Mouse (Mus musculus): ENCODE measurements at regions not wholly inside any gene's neighbourhood (a gene's known extent, or its start where the extent isn't known, plus 50 kb on each side); places are given as distances from the start of the nearest gene placed in this dataset.
"Not testable (repeated sequence)": the region's sequence is repeated elsewhere in the genome, so short reads cannot be mapped to it uniquely, and the experiment has no call there.

- DNase-seq (ENCODE audit: extremely low read depth, low read depth, low spot score): no peak
Measured at GRCm38 (mm10) chrX:77307374-77307773, 203.4 kb upstream of the Tbl1x start.

- DNase-seq (ENCODE audit: extremely low read depth, low read depth, low spot score): no peak
Measured at GRCm38 (mm10) chrX:77314384-77314783, 196.4 kb upstream of the Tbl1x start.

- no peak for DNase-seq (ENCODE audit: extremely low read depth, low read depth, low spot score)
Measured at GRCm38 (mm10) chrX:77323644-77324043, 187.2 kb upstream of the Tbl1x start.

GRCm38 (mm10) chrX:77353181-77353580, 157.6 kb upstream of the Tbl1x start:
- no peak for DNase-seq (ENCODE audit: extremely low read depth, low read depth, low spot score)

- DNase-seq (ENCODE audit: extremely low read depth, low read depth, low spot score): no peak
Measured at GRCm38 (mm10) chrX:77360551-77360950, 150.3 kb upstream of the Tbl1x start.

- no peak for DNase-seq (ENCODE audit: extremely low read depth, low read depth, low spot score)
Measured at GRCm38 (mm10) chrX:77361106-77361505, 149.7 kb upstream of the Tbl1x start.

GRCm38 (mm10) chrX:77363657-77364056, 147.2 kb upstream of the Tbl1x start:
- no peak for DNase-seq (ENCODE audit: extremely low read depth, low read depth, low spot score)

- no peak for DNase-seq (ENCODE audit: extremely low read depth, low read depth, low spot score)
Measured at GRCm38 (mm10) chrX:77367351-77367750, 143.5 kb upstream of the Tbl1x start.

GRCm38 (mm10) chrX:77387271-77387670, 123.5 kb upstream of the Tbl1x start:
- no peak for DNase-seq (ENCODE audit: extremely low read depth, low read depth, low spot score)

- DNase-seq (ENCODE audit: extremely low read depth, low read depth, low spot score): no peak
Measured at GRCm38 (mm10) chrX:77391760-77392446, 118.9 kb upstream of the Tbl1x start.

- DNase-seq (ENCODE audit: extremely low read depth, low read depth, low spot score): no peak
Measured at GRCm38 (mm10) chrX:77406896-77407295, 103.9 kb upstream of the Tbl1x start.

GRCm38 (mm10) chrX:77407925-77408324, 102.9 kb upstream of the Tbl1x start:
- DNase-seq (ENCODE audit: extremely low read depth, low read depth, low spot score): no peak

GRCm38 (mm10) chrX:77409370-77409769, 101.4 kb upstream of the Tbl1x start:
- DNase-seq (ENCODE audit: extremely low read depth, low read depth, low spot score): peak; percentile 50

- DNase-seq (ENCODE audit: extremely low read depth, low read depth, low spot score): no peak
Measured at GRCm38 (mm10) chrX:77410812-77411211, 100.0 kb upstream of the Tbl1x start.

- no peak for DNase-seq (ENCODE audit: extremely low read depth, low read depth, low spot score)
Measured at GRCm38 (mm10) chrX:77414156-77414555, 96.7 kb upstream of the Tbl1x start.

GRCm38 (mm10) chrX:77417766-77418165, 93.0 kb upstream of the Tbl1x start:
- DNase-seq (ENCODE audit: extremely low read depth, low read depth, low spot score): no peak

- DNase-seq (ENCODE audit: extremely low read depth, low read depth, low spot score): no peak
Measured at GRCm38 (mm10) chrX:77422206-77422605, 88.6 kb upstream of the Tbl1x start.

GRCm38 (mm10) chrX:77424792-77425727, 85.8 kb upstream of the Tbl1x start:
- no peak for DNase-seq (ENCODE audit: extremely low read depth, low read depth, low spot score)

- DNase-seq (ENCODE audit: extremely low read depth, low read depth, low spot score): not testable (repeated sequence)
Measured at GRCm38 (mm10) chrX:77425728-77426102, 85.1 kb upstream of the Tbl1x start.

- DNase-seq (ENCODE audit: extremely low read depth, low read depth, low spot score): not testable (repeated sequence)
Measured at GRCm38 (mm10) chrX:77426836-77427235, 84.0 kb upstream of the Tbl1x start.

- no peak for DNase-seq (ENCODE audit: extremely low read depth, low read depth, low spot score)
Measured at GRCm38 (mm10) chrX:77432001-77432565, 78.7 kb upstream of the Tbl1x start.

Measured in fat pad, adult 2 months (tissue).